12 mouse cellular contexts compared by ENCODE assay signal in genomic region chr9:35756843-35757242, GRCm38 (mm10). TPM values are rescaled to one million over a fixed set of nuclear protein-coding genes. Genes with fewer than 3 reads are reported as not detected.
"Had no signal": no experiment of that assay in that cellular context is flagged by ENCODE, and none has a peak within 500 bp of the region (broad histone marks: within the 10 kb centered on the region; RNA-seq: fewer than 3 reads in every experiment).

No protein-coding gene starts in this region.

- DNase-seq: retina, postnatal 1 day; right cerebral cortex, postnatal 14 days; right cerebral cortex, postnatal 25 days; right cerebral cortex, postnatal 4 days; spleen, adult 18-20 months; thymus, adult 18-20 months; thymus, adult 2 months; thymus, postnatal 14 days; thymus, postnatal 25 days; thymus, postnatal 36 days; thymus, postnatal 4 days had no signal

RNA-seq across cellular contexts. Expression of gene Gm17677, which starts 16.0 kb away (rescaled TPM):
- total RNA-seq: neutrophil, adult 5-6 weeks had no signal

RNA-seq across cellular contexts. Expression of gene Gm17727, which starts 21.1 kb away (rescaled TPM):
- total RNA-seq: neutrophil, adult 5-6 weeks had no signal

RNA-seq across cellular contexts. Expression of gene Gm27235, which starts 33.1 kb away (rescaled TPM):
- total RNA-seq: neutrophil, adult 5-6 weeks had no signal

RNA-seq across cellular contexts. Expression of gene D730048I06Rik, which starts 33.1 kb away (rescaled TPM):
- total RNA-seq: neutrophil, adult 5-6 weeks had no signal
